Comparison of ENCODE assay signal across 8 mouse cellular contexts in genomic region chr8:106337852-106338521, GRCm38 (mm10). TPM values are rescaled to one million over a fixed set of nuclear protein-coding genes. Genes with fewer than 3 reads are reported as not detected.
A peak's percentile ranks its signal among the peaks of the same experiment; 100 is the strongest.
DNase-seq lines count a peak whose midpoint lies in the region; ATAC-seq lines count a peak whose summit lies in the region.

Gene Smpd3 (minus strand): TSS chr8:106337988.

- WGBS in lung, embryonic 16.5 days: under 1% methylated on average over 45 of the region's 45 CpGs

- H3K27ac ChIP-seq in lung, embryonic 16.5 days (ENCODE audit: low read length): no peak within 1 kb of the TSS

- ATAC-seq in hematopoietic stem cell, adult 5-6 weeks (replicated peaks in 1 of 2; ENCODE audit: insufficient read depth in 1 of 2, low FRiP score in 2 of 2, low TSS enrichment in 1 of 2, low read depth in 1 of 2, poor library complexity in 2 of 2, severe bottlenecking in 2 of 2): peak; percentile 99
- ATAC-seq in lung, embryonic 16.5 days (ENCODE audit: low read depth): peak; percentile 100

- H3K36me3 ChIP-seq in lung, embryonic 16.5 days (ENCODE audit: control insufficient read depth, insufficient read depth, low read length): no peaks in the 10 kb centered on the region

- H3K27me3 ChIP-seq in lung, embryonic 16.5 days (ENCODE audit: control insufficient read depth, insufficient read depth, low read depth, low read length): peaks cover 24% of the 10 kb centered on the region

- peaks cover 6% of the 10 kb centered on the region; the same call in 1 of the 2 replicates for H3K4me1 ChIP-seq in lung, embryonic 16.5 days (replicated peaks; ENCODE audit: control insufficient read depth, insufficient read depth, low read length)

- peak within 1 kb of the TSS; percentile 56 for H3K4me3 ChIP-seq in lung, embryonic 16.5 days (ENCODE audit: low read length)

- no peaks in the 10 kb centered on the region for H3K9me3 ChIP-seq in lung, embryonic 16.5 days (ENCODE audit: control insufficient read depth, low read length)

- peak; percentile 98 for DNase-seq in MEL-GATA-1-ER (ENCODE audit: extremely low read depth, low read depth)
- peak; percentile 98 for DNase-seq in cerebellum, adult 8-10 months
- DNase-seq in forelimb bud, embryonic 11.5 days (ENCODE audit: low read depth, low spot score): peak; percentile 99
- DNase-seq in layer of hippocampus, adult 9-10 months (ENCODE audit: low spot score): peak; percentile 97
- peak; percentile 95 for DNase-seq in ovary, postnatal 10 days (ENCODE audit: low spot score)
- DNase-seq in thymus, postnatal 10 days (ENCODE audit: low spot score in 2 of 2): peak; percentile 96 to 97

- peak within 1 kb of the TSS; percentile 61 for H3K4me2 ChIP-seq in lung, embryonic 16.5 days (ENCODE audit: low read depth, low read length)

- peak within 1 kb of the TSS; percentile 64 for H3K9ac ChIP-seq in lung, embryonic 16.5 days (ENCODE audit: low read length)

RNA-seq across cellular contexts. Expression of gene Smpd3, which starts in this region (rescaled TPM):
- 0.25 and 0.31 TPM in 2 replicates for total RNA-seq in hematopoietic stem cell, adult 5-6 weeks (2017)
- 1.9 and 2.6 TPM in 2 replicates for polyA plus RNA-seq in lung, embryonic 16.5 days (2015; fragmentation: Nextera tagmentation; extraction: Ambion mirVana)

Comparison
In these comparisons a context has a peak if more than half of its experiments do, and no peak if none do; other contexts are left out.
1. Peak in ATAC-seq in hematopoietic stem cell, adult 5-6 weeks; RNA of the gene not detected or under 1 TPM.